Mouse (Mus musculus) midbrain, embryonic 14.5 days (tissue): Measurements from ENCODE around the gene Trio. TPM values are rescaled to one million over a fixed set of nuclear protein-coding genes. Genes with fewer than 3 reads are reported as not detected.

ENCODE experiments used
- ATAC-seq: fragments of 200-750 bp; cut with Nextera tagmentation; 2 replicates; pipeline ENCODE4 v1.8.0; 2017; ENCODE audit warnings: moderate number of reproducible peaks, moderate library complexity; ENCODE audit not compliant: low FRiP score, low TSS enrichment
- DNase-seq: peaks from one replicate; pipeline ENCODE4 v3.0.0-alpha.2; 2015
- H3K27ac ChIP-seq: fragments of 300-500 bp; sonication (generic); replicated peaks from 2 replicates; pipeline ENCODE4 v1.5.1; 2014; ENCODE audit warnings: mild to moderate bottlenecking, low read depth, low read length, moderate library complexity
- H3K27me3 ChIP-seq: fragments of 300-500 bp; sonication (generic); 2 replicates; pipeline ENCODE4 v1.6.1; 2014; ENCODE audit warnings: low read length, control low read depth, mixed read lengths; ENCODE audit not compliant: control insufficient read depth, insufficient read depth
- H3K36me3 ChIP-seq: fragments of 300-500 bp; sonication (generic); 2 replicates; pipeline ENCODE4 v1.6.1; 2014; ENCODE audit warnings: low read length, control low read depth; ENCODE audit not compliant: control insufficient read depth, insufficient read depth
- H3K4me1 ChIP-seq: fragments of 300-500 bp; sonication (generic); 2 replicates; pipeline ENCODE4 v1.6.1; 2014; ENCODE audit warnings: mild to moderate bottlenecking, antibody characterized with exemption, low read length, control low read depth; ENCODE audit not compliant: control insufficient read depth, insufficient read depth
- H3K4me2 ChIP-seq: fragments of 300-500 bp; sonication (generic); 2 replicates; pipeline ENCODE4 v1.6.1; 2014; ENCODE audit warnings: mild to moderate bottlenecking, low read length, moderate library complexity
- H3K4me3 ChIP-seq: fragments of 300-500 bp; sonication (generic); replicated peaks from 2 replicates; pipeline ENCODE4 v1.5.1; 2014; ENCODE audit warnings: low read depth, low read length
- H3K9ac ChIP-seq: fragments of 300-500 bp; sonication (generic); replicated peaks from 2 replicates; pipeline ENCODE4 v1.6.1; 2014; ENCODE audit warnings: mild to moderate bottlenecking, low read length, moderate library complexity
- H3K9me3 ChIP-seq: fragments of 300-500 bp; sonication (generic); 2 replicates; pipeline ENCODE4 v1.6.1; 2016; ENCODE audit warnings: low read length, control low read depth, mixed read lengths; ENCODE audit not compliant: control insufficient read depth
- WGBS: fragments of 180-500 bp; shearing (Covaris S2); extraction: QIAGEN DNeasy Blood & Tissue Kit; methylation state at CpG from one replicate; pipeline ENCODE4 v1.1.7; 2014; 5-methylcytosine and 5-hydroxymethylcytosine counted together
- polyA plus RNA-seq: library from polyadenylated mRNA; unstranded; fragments of >200 nt; fragmentation: Nextera tagmentation; extraction: Ambion mirVana; gene quantifications from 2 replicates; pipeline ENCODE4 v1.2.1, GENCODE M21; 2014

Trio gene
- polyA plus RNA-seq, 1 experiment from 2014 or later: 56.5 TPM

- Histone ChIP-seq H3K4me1 (no peaks in the 10 kb centered on the region), H3K27me3 (no peaks in the 10 kb centered on the region), H3K36me3 (no peaks in the 10 kb centered on the region), H3K9me3 (no peaks in the 10 kb centered on the region), H3K27ac (no peak overlapping the region), H3K9ac (no peak overlapping the region), H3K4me2 (no peak overlapping the region), H3K4me3 (no peak overlapping the region)
- no peak for DNase-seq
- ATAC-seq: no peak
- WGBS: 87% methylated on average over 9 of the region's 9 CpGs
These were observed 337.5 kb downstream of the Trio start for GRCm38 (mm10) chr15:27688041-27688651.

GRCm38 (mm10) chr15:27684813-27685212, 340.8 kb downstream of the Trio start:
- no peaks in the 10 kb centered on the region for H3K9me3 ChIP-seq

GRCm38 (mm10) chr15:27683206-27683605, 342.4 kb downstream of the Trio start:
- Histone ChIP-seq H3K4me3 (no peak overlapping the region), H3K9ac (no peak overlapping the region), H3K4me1 (no peaks in the 10 kb centered on the region; the same call in 1 of the 2 replicates), H3K4me2 (no peak overlapping the region), H3K36me3 (no peaks in the 10 kb centered on the region), H3K27ac (no peak overlapping the region), H3K9me3 (no peaks in the 10 kb centered on the region), H3K27me3 (no peaks in the 10 kb centered on the region)
- 97% methylated on average over 1 of the region's 1 CpGs for WGBS
- ATAC-seq (no peak), DNase-seq (no peak)

More at GRCm38 (mm10) chr15:27684813-27685212, 340.8 kb downstream of the Trio start:
- 94% methylated on average over 7 of the region's 7 CpGs for WGBS
- no peaks in the 10 kb centered on the region for H3K36me3 ChIP-seq
- H3K4me2 ChIP-seq: no peak overlapping the region
- no peak overlapping the region for H3K9ac ChIP-seq
- DNase-seq (no peak), ATAC-seq (no peak)
- H3K27ac ChIP-seq: no peak overlapping the region
- no peaks in the 10 kb centered on the region for H3K27me3 ChIP-seq
- no peak overlapping the region for H3K4me3 ChIP-seq
- H3K4me1 ChIP-seq: no peaks in the 10 kb centered on the region; the same call in 1 of the 2 replicates

GRCm38 (mm10) chr15:27682619-27683018, 343.0 kb downstream of the Trio start:
- H3K27me3 ChIP-seq: no peaks in the 10 kb centered on the region
- ATAC-seq (no peak), DNase-seq (peak; percentile 55)
- H3K4me1 ChIP-seq: no peaks in the 10 kb centered on the region; the same call in 1 of the 2 replicates
- H3K9me3 ChIP-seq: no peaks in the 10 kb centered on the region
- WGBS: 24% methylated on average over 9 of the region's 9 CpGs
- no peak overlapping the region for H3K27ac ChIP-seq
- H3K4me2 ChIP-seq: no peak overlapping the region
- H3K36me3 ChIP-seq: no peaks in the 10 kb centered on the region
- no peak overlapping the region for H3K4me3 ChIP-seq
- no peak overlapping the region for H3K9ac ChIP-seq

GRCm38 (mm10) chr15:27681419-27682187, 344.0 kb downstream of the Trio start, which contains the start of gene Otulinl:
Otulinl (minus strand) TSS chr15:27681579.
- H3K4me1 ChIP-seq: peaks cover 2% of the 10 kb centered on the region
- ATAC-seq: peak; percentile 100
- H3K27ac ChIP-seq: no peak within 1 kb of the TSS
- H3K9ac ChIP-seq: peak within 1 kb of the TSS; percentile 75
- 1% methylated on average over 59 of the region's 59 CpGs for WGBS
- peak within 1 kb of the TSS; percentile 73 for H3K4me2 ChIP-seq
- H3K27me3 ChIP-seq: no peaks in the 10 kb centered on the region
- no peaks in the 10 kb centered on the region for H3K36me3 ChIP-seq
- H3K4me3 ChIP-seq: peak within 1 kb of the TSS; percentile 61
- DNase-seq: peak; percentile 97
- H3K9me3 ChIP-seq: no peaks in the 10 kb centered on the region

GRCm38 (mm10) chr15:27680997-27681396, 344.7 kb downstream of the Trio start:
- H3K9ac ChIP-seq: peak overlapping the region; percentile 75
- H3K9me3 ChIP-seq: no peaks in the 10 kb centered on the region
- no peaks in the 10 kb centered on the region for H3K36me3 ChIP-seq
- H3K4me1 ChIP-seq: peaks cover 6% of the 10 kb centered on the region
- no peaks in the 10 kb centered on the region for H3K27me3 ChIP-seq
- WGBS: 3% methylated on average over 28 of the region's 28 CpGs
- peak overlapping the region; percentile 61 for H3K4me3 ChIP-seq
- H3K4me2 ChIP-seq: peak overlapping the region; percentile 73
- DNase-seq: no peak
- no peak overlapping the region for H3K27ac ChIP-seq
- no peak for ATAC-seq

Other genes with a start within 250 kb of the Trio start
- gene Dnah5, start 177.9 kb upstream of the Trio start, polyA plus RNA-seq: 0.29 and 0.40 TPM in 2 replicates